Comparison of ENCODE assay signal across 7 mouse cellular contexts in the genomic region with DNA sequence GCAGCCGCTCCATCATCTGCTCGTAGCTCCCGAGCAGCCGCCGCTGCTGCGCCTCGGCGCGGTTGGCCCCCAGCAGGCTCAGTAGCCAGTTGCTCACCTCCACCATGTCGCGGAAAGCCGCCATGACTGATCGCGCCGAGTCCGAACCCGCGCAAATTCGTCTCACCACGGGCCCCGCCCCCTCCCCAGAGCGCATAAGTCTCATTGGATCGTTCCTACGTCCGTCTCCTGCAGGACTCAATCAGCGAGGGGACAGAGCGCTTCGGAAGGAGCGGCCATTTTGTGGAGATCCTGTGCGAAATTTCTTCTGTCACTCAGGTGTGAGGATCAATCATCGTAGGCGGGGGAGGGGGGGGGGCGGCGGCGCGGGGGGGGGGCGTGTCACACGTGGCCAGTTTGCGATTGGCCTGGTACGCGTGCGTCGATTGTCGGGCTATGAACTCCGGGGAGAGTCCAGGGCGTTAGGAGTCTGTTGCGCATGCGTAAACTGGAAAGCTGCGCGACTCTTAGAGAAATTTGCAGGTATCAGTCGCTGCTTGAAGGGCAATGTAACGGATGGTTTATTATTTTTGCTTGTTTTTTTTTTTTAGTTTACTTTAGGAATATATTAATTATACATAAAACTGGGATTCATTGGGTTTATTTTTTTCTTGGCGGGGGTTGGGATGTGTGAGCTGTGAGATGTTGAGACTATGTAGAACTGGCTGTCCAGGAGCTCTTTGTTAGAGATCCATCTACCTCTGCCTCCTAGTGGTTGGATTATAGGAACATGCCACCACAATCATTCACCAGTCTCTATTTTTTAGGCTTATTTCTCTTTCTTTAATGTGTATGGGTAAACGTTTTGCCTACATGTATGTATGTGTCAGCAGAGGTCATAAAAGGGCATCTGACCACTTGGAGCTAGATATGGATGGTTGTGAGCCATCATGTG. TPM values are rescaled to one million over a fixed set of nuclear protein-coding genes. Genes with fewer than 3 reads are reported as not detected.
DNase-seq lines count a peak whose midpoint lies in the region; ATAC-seq lines count a peak whose summit lies in the region.

Gene Spc24 (minus strand): TSS at position 149 of the 934 bp plus-strand sequence.

- H3K9ac ChIP-seq in intestine, embryonic 16.5 days (ENCODE audit: low read depth, low read length): peak within 1 kb of the TSS; percentile 86
- H3K9ac ChIP-seq in midbrain, embryonic 11.5 days (ENCODE audit: low read length): peak within 1 kb of the TSS; percentile 83

- H3K4me3 ChIP-seq in intestine, embryonic 16.5 days (ENCODE audit: low read length): peak within 1 kb of the TSS; percentile 89
- H3K4me3 ChIP-seq in midbrain, embryonic 11.5 days (ENCODE audit: low read depth, low read length): peak within 1 kb of the TSS; percentile 83

- ATAC-seq in intestine, embryonic 16.5 days: peak; percentile 94
- ATAC-seq in midbrain, embryonic 11.5 days (ENCODE audit: low FRiP score): peak; percentile 98

- H3K9me3 ChIP-seq in intestine, embryonic 16.5 days (ENCODE audit: control insufficient read depth, low read length): no peaks in the 10 kb centered on the region
- no peaks in the 10 kb centered on the region for H3K9me3 ChIP-seq in midbrain, embryonic 11.5 days (ENCODE audit: control insufficient read depth, low read length)

- peak within 1 kb of the TSS; percentile 73 for H3K4me2 ChIP-seq in intestine, embryonic 16.5 days (ENCODE audit: low read depth, low read length)
- peak within 1 kb of the TSS; percentile 77 for H3K4me2 ChIP-seq in midbrain, embryonic 11.5 days

- peaks cover 8% of the 10 kb centered on the region for H3K36me3 ChIP-seq in intestine, embryonic 16.5 days (ENCODE audit: control insufficient read depth, insufficient read depth, low read length)
- H3K36me3 ChIP-seq in midbrain, embryonic 11.5 days (ENCODE audit: control insufficient read depth, insufficient read depth, low read length): peaks cover 4% of the 10 kb centered on the region; the same call in 1 of the 2 replicates

- WGBS in intestine, embryonic 16.5 days: under 1% methylated on average over 52 of the region's 54 CpGs
- WGBS in midbrain, embryonic 11.5 days: 1% methylated on average over 49 of the region's 54 CpGs

- DNase-seq in adrenal gland, adult 8-10 months: peak; percentile 93
- DNase-seq in embryo, embryonic 9.5 days (ENCODE audit: extremely low spot score): peak; percentile 98
- DNase-seq in gastrocnemius, postnatal 4 days (ENCODE audit: low spot score in 2 of 2): peak; percentile 85 to 92
- peak; percentile 91 to 93 for DNase-seq in left cerebral cortex, postnatal 36 days (ENCODE audit: low spot score in 2 of 2)
- peak; percentile 99 for DNase-seq in midbrain, embryonic 11.5 days (ENCODE audit: low spot score, missing footprints)
- peak; percentile 98 for DNase-seq in skeletal muscle tissue, adult 2 months (ENCODE audit: low read depth, low spot score)

- intact Hi-C loops in left cerebral cortex, postnatal 36 days (cut with DNase I): no loop called here

- peaks cover 14% of the 10 kb centered on the region for H3K4me1 ChIP-seq in intestine, embryonic 16.5 days (ENCODE audit: control insufficient read depth, insufficient read depth, low read length)
- H3K4me1 ChIP-seq in midbrain, embryonic 11.5 days (ENCODE audit: control insufficient read depth, insufficient read depth, low read length): peaks cover 10% of the 10 kb centered on the region

- H3K27ac ChIP-seq in intestine, embryonic 16.5 days (ENCODE audit: low read length): peak within 1 kb of the TSS; percentile 59
- peak within 1 kb of the TSS; percentile 30; the same call in 1 of the 2 replicates for H3K27ac ChIP-seq in midbrain, embryonic 11.5 days (ENCODE audit: low read depth, low read length)

- H3K27me3 ChIP-seq in intestine, embryonic 16.5 days (replicated peaks; ENCODE audit: control insufficient read depth, insufficient read depth, low read length): no peaks in the 10 kb centered on the region
- H3K27me3 ChIP-seq in midbrain, embryonic 11.5 days (ENCODE audit: control insufficient read depth, insufficient read depth, low read length): no peaks in the 10 kb centered on the region

RNA-seq across cellular contexts. Expression of gene Spc24, which starts in this region (rescaled TPM):
- 1 to 10 TPM in 3 of 4 experiments, under 1 TPM in 1; 0.32 to 4.9 (median 2.1) TPM for total RNA-seq in adrenal gland, adult 8-10 months (2022)
- 10 to 100 TPM; 10.8 to 14.2 TPM for total RNA-seq in gastrocnemius, postnatal 4 days (2021)
- polyA plus RNA-seq in intestine, embryonic 16.5 days (2015; fragmentation: Nextera tagmentation; extraction: Ambion mirVana): 85.5 and 106 TPM in 2 replicates
- 1 to 10 TPM; 1.5 TPM for total RNA-seq in left cerebral cortex, postnatal 36 days (2021)
- polyA plus RNA-seq in midbrain, embryonic 11.5 days (2014; fragmentation: Nextera tagmentation; extraction: Ambion mirVana): 91.3 and 115 TPM in 2 replicates

Comparison
In these comparisons a context has a peak if more than half of its experiments do, and no peak if none do; other contexts are left out.
1. Peak in every context shown above with its lines: DNase-seq, ATAC-seq, H3K4me3 ChIP-seq and H3K27ac ChIP-seq.